Mouse (Mus musculus): ENCODE measurements around the gene Kcnh6. TPM values are rescaled to one million over a fixed set of nuclear protein-coding genes. Genes with fewer than 3 reads are reported as not detected.

Kcnh6 gene
- polyA plus RNA-seq, 1 experiment from 2014 or later: not detected

DNA sequence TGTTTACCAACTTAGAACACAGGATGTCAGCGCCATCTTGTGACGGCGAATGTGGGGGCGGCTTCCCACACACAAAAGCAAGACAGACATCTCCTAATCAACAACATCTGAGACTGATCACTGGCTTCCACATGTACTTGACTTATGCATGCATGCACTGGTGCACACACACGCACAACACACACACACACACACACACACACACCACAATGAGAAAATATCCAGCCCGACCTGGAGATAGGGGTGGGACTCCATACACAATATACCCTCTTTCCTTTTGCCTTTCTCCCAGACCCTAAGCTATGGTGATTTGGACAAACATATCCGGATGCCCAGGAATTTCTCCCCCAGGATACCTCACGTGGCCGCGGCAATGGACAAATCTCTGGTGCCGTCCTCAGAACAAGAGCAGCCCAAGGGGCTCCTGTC is 25.6 kb downstream of the Kcnh6 start:
- WGBS (ENCODE audit: missing documents): 41% methylated on average over 11 of the region's 11 CpGs
- Histone ChIP-seq H3K36me3 (ENCODE audit: inconsistent target) (no peaks in the 10 kb centered on the region), H3K27ac (peak overlapping the region; percentile 15; the same call in 1 of the 2 replicates), H3K4me3 (ENCODE audit: inconsistent target) (no peak overlapping the region), H3K79me2 (ENCODE audit: inconsistent target) (peaks cover 16% of the 10 kb centered on the region)

DNA sequence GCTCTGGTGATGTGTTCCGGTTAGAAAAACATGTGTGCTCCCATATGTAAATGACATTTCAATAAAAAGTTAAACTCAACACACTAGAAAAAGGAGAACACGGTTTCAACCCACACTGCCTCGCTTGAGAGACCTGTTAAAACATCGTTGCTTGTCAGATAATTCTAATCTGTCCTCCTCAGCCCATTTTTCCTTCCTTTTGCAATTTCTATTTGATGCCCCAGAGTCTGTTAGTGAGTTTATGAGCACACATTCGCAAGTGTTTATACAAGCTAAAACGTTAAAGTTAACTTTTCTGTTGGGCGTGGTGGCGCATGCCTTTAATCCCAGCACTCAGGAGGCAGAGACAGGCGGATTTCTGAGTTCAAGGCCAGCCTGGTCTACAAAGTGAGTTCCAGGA is 27.1 kb downstream of the Kcnh6 start:
- Histone ChIP-seq H3K4me3 (ENCODE audit: inconsistent target) (no peak overlapping the region), H3K27ac (no peak overlapping the region), H3K36me3 (ENCODE audit: inconsistent target) (no peaks in the 10 kb centered on the region), H3K79me2 (ENCODE audit: inconsistent target) (peaks cover 31% of the 10 kb centered on the region)
- WGBS (ENCODE audit: missing documents): 88% methylated on average over 9 of the region's 9 CpGs

- peak within 1 kb of the TSS; percentile 12; the same call in 1 of the 2 replicates for H3K27ac ChIP-seq
- H3K4me3 ChIP-seq (ENCODE audit: inconsistent target): peak within 1 kb of the TSS; percentile 88
- no peaks in the 10 kb centered on the region for H3K36me3 ChIP-seq (ENCODE audit: inconsistent target)
- H3K79me2 ChIP-seq (ENCODE audit: inconsistent target): peaks cover 49% of the 10 kb centered on the region
- WGBS (ENCODE audit: missing documents): under 1% methylated on average over 66 of the region's 66 CpGs
Measured at GRCm38 (mm10) chr11:106036548-106037417, 28.9 kb downstream of the Kcnh6 start, which contains the start of gene Dcaf7. Gene Dcaf7 (plus strand): TSS chr11:106036872.

- peaks cover 55% of the 10 kb centered on the region for H3K79me2 ChIP-seq (ENCODE audit: inconsistent target)
- H3K36me3 ChIP-seq (ENCODE audit: inconsistent target): no peaks in the 10 kb centered on the region
- H3K27ac ChIP-seq: peak overlapping the region; percentile 10; the same call in 1 of the 2 replicates
- peak overlapping the region; percentile 88 for H3K4me3 ChIP-seq (ENCODE audit: inconsistent target)
- WGBS (ENCODE audit: missing documents): 0% methylated on average over 13 of the region's 13 CpGs
Measured at GRCm38 (mm10) chr11:106037418-106037751, 29.5 kb downstream of the Kcnh6 start.

GRCm38 (mm10) chr11:106044349-106044748 is 36.4 kb downstream of the Kcnh6 start:
- Histone ChIP-seq H3K4me3 (ENCODE audit: inconsistent target) (no peak overlapping the region), H3K36me3 (ENCODE audit: inconsistent target) (peaks cover 27% of the 10 kb centered on the region), H3K27ac (no peak overlapping the region), H3K79me2 (ENCODE audit: inconsistent target) (peaks cover 78% of the 10 kb centered on the region)

- Histone ChIP-seq H3K36me3 (ENCODE audit: inconsistent target) (peaks cover 34% of the 10 kb centered on the region), H3K4me3 (ENCODE audit: inconsistent target) (no peak overlapping the region), H3K79me2 (ENCODE audit: inconsistent target) (peaks cover 69% of the 10 kb centered on the region), H3K27ac (no peak overlapping the region)
- 100% methylated on average over 1 of the region's 1 CpGs for WGBS (ENCODE audit: missing documents)
Measured at GRCm38 (mm10) chr11:106045256-106045655, 37.3 kb downstream of the Kcnh6 start.

GRCm38 (mm10) chr11:106045780-106046179 is 37.9 kb downstream of the Kcnh6 start:
- Histone ChIP-seq H3K27ac (no peak overlapping the region), H3K79me2 (ENCODE audit: inconsistent target) (peaks cover 64% of the 10 kb centered on the region), H3K4me3 (ENCODE audit: inconsistent target) (no peak overlapping the region), H3K36me3 (ENCODE audit: inconsistent target) (peaks cover 38% of the 10 kb centered on the region)
- WGBS (ENCODE audit: missing documents): 90% methylated on average over 3 of the region's 3 CpGs

- 94% methylated on average over 9 of the region's 9 CpGs for WGBS (ENCODE audit: missing documents)
- no peak overlapping the region for H3K4me3 ChIP-seq (ENCODE audit: inconsistent target)
- H3K27ac ChIP-seq: no peak overlapping the region
- H3K36me3 ChIP-seq (ENCODE audit: inconsistent target): peaks cover 45% of the 10 kb centered on the region
- peaks cover 56% of the 10 kb centered on the region for H3K79me2 ChIP-seq (ENCODE audit: inconsistent target)
Measured at GRCm38 (mm10) chr11:106046584-106046983, 38.7 kb downstream of the Kcnh6 start.

DNA sequence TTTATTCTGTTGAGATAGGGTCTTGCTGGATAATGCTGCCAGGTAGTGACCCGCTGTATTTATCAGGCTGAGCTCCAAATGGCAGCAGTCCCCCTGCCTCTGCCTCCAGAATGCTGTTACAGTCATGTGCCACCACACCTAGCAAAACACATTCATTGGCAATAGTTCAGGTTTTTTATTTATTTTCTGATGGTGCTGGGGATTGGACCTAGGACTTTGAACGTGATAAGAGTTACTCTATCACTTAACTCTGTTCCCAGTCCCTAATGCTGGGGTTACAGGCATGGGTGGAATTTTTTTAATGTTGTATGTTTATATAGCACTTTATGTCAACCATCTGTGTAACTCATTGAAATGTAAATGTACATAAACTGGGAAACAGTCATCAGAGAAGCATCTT is 46.0 kb downstream of the Kcnh6 start:
- Histone ChIP-seq H3K79me2 (ENCODE audit: inconsistent target) (no peaks in the 10 kb centered on the region), H3K36me3 (ENCODE audit: inconsistent target) (peaks cover 87% of the 10 kb centered on the region), H3K4me3 (ENCODE audit: inconsistent target) (no peak overlapping the region), H3K27ac (no peak overlapping the region)
- 100% methylated on average over 2 of the region's 2 CpGs for WGBS (ENCODE audit: missing documents)

- Histone ChIP-seq H3K27ac (no peak overlapping the region), H3K79me2 (ENCODE audit: inconsistent target) (no peaks in the 10 kb centered on the region)
- WGBS (ENCODE audit: missing documents): 96% methylated on average over 8 of the region's 8 CpGs
Measured at GRCm38 (mm10) chr11:106054600-106054999, 46.7 kb downstream of the Kcnh6 start.

DNA sequence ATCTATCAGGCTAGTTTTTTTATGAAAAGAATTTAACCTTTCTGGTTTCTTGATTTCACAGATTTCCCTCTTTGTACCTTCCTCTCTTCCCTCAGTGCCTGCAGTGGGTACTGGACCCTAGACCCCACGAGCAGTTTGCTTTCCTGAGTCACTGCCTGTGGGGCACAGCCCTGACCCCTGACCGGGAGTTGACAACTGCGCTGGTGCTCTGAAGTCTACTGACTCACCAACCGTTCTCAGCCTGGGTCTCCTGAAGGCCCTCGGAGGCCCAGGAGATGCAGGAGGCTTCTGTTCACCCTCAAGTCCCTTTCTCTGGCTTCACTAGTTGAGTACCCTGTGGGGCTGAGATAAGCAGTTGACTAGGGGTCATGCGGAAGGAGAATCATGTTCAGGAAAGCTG is 47.4 kb downstream of the Kcnh6 start:
- whole genome bisulfite sequencing (ENCODE audit: missing documents): 91% methylated on average over 6 of the region's 6 CpGs
- H3K36me3 ChIP-seq (ENCODE audit: inconsistent target): peaks cover 83% of the 10 kb centered on the region
- no peak overlapping the region for H3K4me3 ChIP-seq (ENCODE audit: inconsistent target)
- H3K27ac ChIP-seq: no peak overlapping the region
- H3K79me2 ChIP-seq (ENCODE audit: inconsistent target): no peaks in the 10 kb centered on the region

More at GRCm38 (mm10) chr11:106054600-106054999, 46.7 kb downstream of the Kcnh6 start:
- Histone ChIP-seq H3K36me3 (ENCODE audit: inconsistent target) (peaks cover 88% of the 10 kb centered on the region), H3K4me3 (ENCODE audit: inconsistent target) (no peak overlapping the region)

DNA sequence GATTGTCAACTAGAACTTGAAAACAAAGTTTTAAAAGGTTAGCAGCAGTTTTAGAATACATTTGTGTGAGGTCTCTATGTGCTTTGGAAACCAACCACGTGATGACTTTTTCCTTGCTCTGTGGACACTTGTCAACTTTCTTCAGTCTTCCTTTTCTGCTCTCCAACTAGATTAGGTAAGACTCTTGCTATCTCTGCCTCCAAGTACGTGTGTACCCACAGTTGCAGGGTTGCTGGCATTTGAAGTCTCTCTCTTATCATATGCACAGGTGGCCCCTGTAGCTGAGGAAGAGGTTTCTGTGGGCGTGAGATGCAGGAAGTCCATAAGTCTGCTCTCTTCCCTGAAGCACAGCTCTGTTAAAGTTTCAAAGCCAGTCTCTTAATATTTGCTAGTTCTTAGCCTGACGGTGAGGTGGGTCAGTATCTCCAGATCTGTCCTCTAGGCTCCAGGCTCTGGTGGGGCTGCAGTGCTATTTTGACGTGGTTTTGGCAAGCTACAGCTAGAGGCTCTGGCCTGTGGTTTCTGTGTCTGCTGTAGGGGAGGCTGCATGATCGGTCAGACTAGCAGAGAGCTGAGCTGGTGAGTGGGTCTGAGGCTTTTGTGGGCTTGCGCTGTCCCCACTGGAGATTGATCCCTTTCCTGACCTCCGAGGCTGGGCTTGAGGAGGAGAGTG is 49.0 kb downstream of the Kcnh6 start:
- Histone ChIP-seq H3K36me3 (ENCODE audit: inconsistent target) (peaks cover 68% of the 10 kb centered on the region), H3K27ac (no peak overlapping the region), H3K79me2 (ENCODE audit: inconsistent target) (no peaks in the 10 kb centered on the region), H3K4me3 (ENCODE audit: inconsistent target) (no peak overlapping the region)
- 40% methylated on average over 8 of the region's 8 CpGs for WGBS (ENCODE audit: missing documents)

DNA sequence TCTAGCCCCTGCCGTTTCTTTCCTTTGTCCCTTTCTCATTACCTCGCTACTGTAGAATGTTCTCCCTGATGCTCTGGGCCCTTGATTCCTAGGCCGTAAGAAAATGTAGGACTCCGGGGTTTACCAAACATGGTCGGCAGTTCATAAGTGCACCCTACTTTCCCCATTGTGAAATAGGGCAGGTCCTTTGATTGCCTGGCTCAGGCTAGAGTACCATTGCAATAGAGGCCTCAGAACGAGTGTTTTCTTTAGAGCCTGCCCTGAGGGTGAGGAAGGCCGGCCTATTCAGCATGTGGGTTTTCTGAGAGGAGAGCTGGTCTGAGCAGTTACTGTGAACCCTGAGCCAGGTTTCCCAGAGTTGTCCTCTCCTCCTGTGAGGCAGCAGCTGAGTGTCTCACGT is 50.1 kb downstream of the Kcnh6 start:
- Histone ChIP-seq H3K27ac (no peak overlapping the region), H3K79me2 (ENCODE audit: inconsistent target) (no peaks in the 10 kb centered on the region), H3K36me3 (ENCODE audit: inconsistent target) (peaks cover 58% of the 10 kb centered on the region), H3K4me3 (ENCODE audit: inconsistent target) (no peak overlapping the region)
- WGBS (ENCODE audit: missing documents): 92% methylated on average over 8 of the region's 8 CpGs

DNA sequence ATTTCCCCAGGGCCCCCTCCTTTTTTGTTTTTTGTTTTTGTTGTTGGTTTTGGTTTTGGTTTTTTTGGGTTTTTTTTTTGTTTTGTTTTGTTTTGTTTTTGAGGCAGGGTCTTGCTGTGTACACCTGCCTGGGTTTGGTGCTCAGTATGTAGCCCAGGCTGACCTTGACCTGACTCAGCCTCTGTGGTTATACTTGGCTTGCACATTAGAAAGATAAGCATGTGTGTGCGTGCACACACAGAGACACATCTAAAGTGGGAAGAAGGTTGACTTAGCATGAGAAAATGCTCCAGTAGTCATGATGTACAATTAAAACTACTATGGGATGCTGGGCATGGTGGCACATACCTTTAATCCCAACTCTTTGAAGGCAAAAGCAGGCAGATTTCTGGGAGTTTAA is 52.6 kb downstream of the Kcnh6 start:
- Histone ChIP-seq H3K27ac (no peak overlapping the region), H3K79me2 (ENCODE audit: inconsistent target) (no peaks in the 10 kb centered on the region), H3K36me3 (ENCODE audit: inconsistent target) (peaks cover 33% of the 10 kb centered on the region), H3K4me3 (ENCODE audit: inconsistent target) (no peak overlapping the region)
- WGBS (ENCODE audit: missing documents): 100% methylated on average over 1 of the region's 1 CpGs

GRCm38 (mm10) chr11:106061311-106061710 is 53.4 kb downstream of the Kcnh6 start:
- no peaks in the 10 kb centered on the region for H3K79me2 ChIP-seq (ENCODE audit: inconsistent target)
- WGBS (ENCODE audit: missing documents): 100% methylated on average over 1 of the region's 1 CpGs
- no peak overlapping the region for H3K4me3 ChIP-seq (ENCODE audit: inconsistent target)
- no peak overlapping the region for H3K27ac ChIP-seq
- H3K36me3 ChIP-seq (ENCODE audit: inconsistent target): peaks cover 26% of the 10 kb centered on the region

Data from macrophage (primary cell).